Mouse (Mus musculus): ENCODE data around the gene Gtf2a2. TPM values are rescaled to one million over a fixed set of nuclear protein-coding genes. Genes with fewer than 3 reads are reported as not detected.

Gene Gtf2a2
- polyA plus RNA-seq (2012; ENCODE audit: insufficient read depth, insufficient read length, missing spikeins), result 93.9 and 104 TPM in 2 replicates

GRCm38 (mm10) chr9:70012408-70012901, at the start of gene Gtf2a2:
Gtf2a2 (plus strand) TSS chr9:70012550.
- Histone ChIP-seq H3K4me3 (ENCODE audit: insufficient read depth, low read length) (peak within 1 kb of the TSS; percentile 84), H3K4me1 (ENCODE audit: control insufficient read depth, insufficient read depth, low read length) (peaks cover 21% of the 10 kb centered on the region), H3K27ac (ENCODE audit: insufficient read depth, low read depth, low read length) (peak within 1 kb of the TSS; percentile 55)
- TF ChIP-seq POLR2A (IDR thresholded peaks at IDR 0.05; ENCODE audit: borderline replicate concordance, low read depth, low read length) (no peak), CTCF (IDR thresholded peaks at IDR 0.05; ENCODE audit: low read depth, low read length) (no peak)

GRCm38 (mm10) chr9:69964370-69964769, 48.0 kb upstream of the Gtf2a2 start:
- no peaks in the 10 kb centered on the region for H3K4me1 ChIP-seq (ENCODE audit: control insufficient read depth, insufficient read depth, low read length)
- no peak for TF ChIP-seq CTCF (IDR thresholded peaks at IDR 0.05; ENCODE audit: low read depth, low read length)
- no peak for TF ChIP-seq POLR2A (IDR thresholded peaks at IDR 0.05; ENCODE audit: borderline replicate concordance, low read depth, low read length)

GRCm38 (mm10) chr9:69985526-69985925, 26.8 kb upstream of the Gtf2a2 start:
- Histone ChIP-seq H3K27ac (ENCODE audit: insufficient read depth, low read depth, low read length) (no peak overlapping the region), H3K4me1 (ENCODE audit: control insufficient read depth, insufficient read depth, low read length) (peaks cover 2% of the 10 kb centered on the region; the same call in 1 of the 2 replicates), H3K4me3 (ENCODE audit: insufficient read depth, low read length) (no peak overlapping the region)
- TF ChIP-seq CTCF (IDR thresholded peaks at IDR 0.05; ENCODE audit: low read depth, low read length), result no peak

More at GRCm38 (mm10) chr9:69964370-69964769, 48.0 kb upstream of the Gtf2a2 start:
- Histone ChIP-seq H3K4me3 (ENCODE audit: insufficient read depth, low read length) (no peak overlapping the region), H3K27ac (ENCODE audit: insufficient read depth, low read depth, low read length) (no peak overlapping the region)

GRCm38 (mm10) chr9:69986063-69986462, 26.3 kb upstream of the Gtf2a2 start:
- Histone ChIP-seq H3K27ac (ENCODE audit: insufficient read depth, low read depth, low read length) (no peak overlapping the region), H3K4me3 (ENCODE audit: insufficient read depth, low read length) (no peak overlapping the region), H3K4me1 (ENCODE audit: control insufficient read depth, insufficient read depth, low read length) (peaks cover 6% of the 10 kb centered on the region)
- no peak for TF ChIP-seq CTCF (IDR thresholded peaks at IDR 0.05; ENCODE audit: low read depth, low read length)
- TF ChIP-seq POLR2A (IDR thresholded peaks at IDR 0.05; ENCODE audit: borderline replicate concordance, low read depth, low read length), result no peak

GRCm38 (mm10) chr9:69986571-69986970, 25.8 kb upstream of the Gtf2a2 start:
- no peak for TF ChIP-seq POLR2A (IDR thresholded peaks at IDR 0.05; ENCODE audit: borderline replicate concordance, low read depth, low read length)
- TF ChIP-seq CTCF (IDR thresholded peaks at IDR 0.05; ENCODE audit: low read depth, low read length), result no peak
- H3K4me1 ChIP-seq (ENCODE audit: control insufficient read depth, insufficient read depth, low read length), result peaks cover 10% of the 10 kb centered on the region
- H3K27ac ChIP-seq (ENCODE audit: insufficient read depth, low read depth, low read length), result no peak overlapping the region
- H3K4me3 ChIP-seq (ENCODE audit: insufficient read depth, low read length), result no peak overlapping the region

GRCm38 (mm10) chr9:69987579-69987978, 24.8 kb upstream of the Gtf2a2 start:
- no peak overlapping the region for H3K27ac ChIP-seq (ENCODE audit: insufficient read depth, low read depth, low read length)
- TF ChIP-seq CTCF (IDR thresholded peaks at IDR 0.05; ENCODE audit: low read depth, low read length) (no peak), POLR2A (IDR thresholded peaks at IDR 0.05; ENCODE audit: borderline replicate concordance, low read depth, low read length) (no peak)
- peaks cover 19% of the 10 kb centered on the region for H3K4me1 ChIP-seq (ENCODE audit: control insufficient read depth, insufficient read depth, low read length)

GRCm38 (mm10) chr9:69988706-69989302, 23.5 kb upstream of the Gtf2a2 start:
- peak overlapping the region; percentile 79 for H3K4me3 ChIP-seq (ENCODE audit: insufficient read depth, low read length)
- H3K27ac ChIP-seq (ENCODE audit: insufficient read depth, low read depth, low read length), result 0 out of 2 replicates have a peak overlapping the region, but pooled peaks have one; percentile 9
- no peak for TF ChIP-seq POLR2A (IDR thresholded peaks at IDR 0.05; ENCODE audit: borderline replicate concordance, low read depth, low read length)
- no peak for TF ChIP-seq CTCF (IDR thresholded peaks at IDR 0.05; ENCODE audit: low read depth, low read length)

More at GRCm38 (mm10) chr9:69987579-69987978, 24.8 kb upstream of the Gtf2a2 start:
- no peak overlapping the region for H3K4me3 ChIP-seq (ENCODE audit: insufficient read depth, low read length)

GRCm38 (mm10) chr9:69989303-69990121, 22.8 kb upstream of the Gtf2a2 start, which contains the start of gene Bnip2:
Bnip2 (plus strand) TSS chr9:69989466.
- no peak for TF ChIP-seq CTCF (IDR thresholded peaks at IDR 0.05; ENCODE audit: low read depth, low read length)
- TF ChIP-seq POLR2A (IDR thresholded peaks at IDR 0.05; ENCODE audit: borderline replicate concordance, low read depth, low read length), result no peak
- peak within 1 kb of the TSS; percentile 98 for H3K27ac ChIP-seq (ENCODE audit: insufficient read depth, low read depth, low read length)
- peaks cover 28% of the 10 kb centered on the region for H3K4me1 ChIP-seq (ENCODE audit: control insufficient read depth, insufficient read depth, low read length)
- H3K4me3 ChIP-seq (ENCODE audit: insufficient read depth, low read length), result peak within 1 kb of the TSS; percentile 79

More at GRCm38 (mm10) chr9:69988706-69989302, 23.5 kb upstream of the Gtf2a2 start:
- peaks cover 23% of the 10 kb centered on the region for H3K4me1 ChIP-seq (ENCODE audit: control insufficient read depth, insufficient read depth, low read length)

GRCm38 (mm10) chr9:69990346-69990745, 22.0 kb upstream of the Gtf2a2 start:
- H3K27ac ChIP-seq (ENCODE audit: insufficient read depth, low read depth, low read length), result no peak overlapping the region
- peak overlapping the region; percentile 43 for H3K4me3 ChIP-seq (ENCODE audit: insufficient read depth, low read length)
- peaks cover 37% of the 10 kb centered on the region for H3K4me1 ChIP-seq (ENCODE audit: control insufficient read depth, insufficient read depth, low read length)
- TF ChIP-seq CTCF (IDR thresholded peaks at IDR 0.05; ENCODE audit: low read depth, low read length), result no peak; the same call in 1 of the 2 replicates
- no peak for TF ChIP-seq POLR2A (IDR thresholded peaks at IDR 0.05; ENCODE audit: borderline replicate concordance, low read depth, low read length)
